Mouse (Mus musculus) T-helper 17 cell (primary cell): ENCODE measurements around the gene Gpr176.

Source experiments
- in situ Hi-C, 2 experiments: fragments of 300-600 bp; cut with MboI, MseI; formaldehyde crosslinking; loops; 1 replicate in 1 of 2; 2 replicates in 1 of 2; pipeline ENCODE4 v1.15.1; 2025; ENCODE audit warnings: high pct_unique_total_duplicates in 2 of 2

The Gpr176 gene

GRCm38 (mm10) chr2:118248016-118248415, 125.2 kb downstream of the Gpr176 start:
- in situ Hi-C loops = no loop called here

GRCm38 (mm10) chr2:118245914-118246313, 127.3 kb downstream of the Gpr176 start:
- in situ Hi-C loops = no loop called here

GRCm38 (mm10) chr2:118236196-118236595, 137.0 kb downstream of the Gpr176 start:
- in situ Hi-C loops = no loop called here

GRCm38 (mm10) chr2:118235614-118236013, 137.6 kb downstream of the Gpr176 start:
- in situ Hi-C loops = no loop called here

GRCm38 (mm10) chr2:118230544-118230943, 142.7 kb downstream of the Gpr176 start:
- in situ Hi-C loops = no loop called here

- in situ Hi-C loops = no loop called here
Measured at GRCm38 (mm10) chr2:118228486-118229079, 144.6 kb downstream of the Gpr176 start.
